Mouse (Mus musculus) cortical plate, adult 2 months (tissue): Measurements from ENCODE around the gene Gngt2.

Source experiments
- CTCF ChIP-seq: fragments of 200-500 bp; IDR thresholded peaks from 2 replicates; pipeline ENCODE4 v1.5.1; 2011; ENCODE audit warnings: mild to moderate bottlenecking, control low read depth, low read length; ENCODE audit not compliant: insufficient read depth; ENCODE audit errors: extremely low read depth
- POLR2A ChIP-seq: fragments of 200-500 bp; IDR thresholded peaks from 2 replicates; pipeline ENCODE4 v1.6.1; 2011; ENCODE audit warnings: mild to moderate bottlenecking, low read length, control low read depth; ENCODE audit not compliant: insufficient read depth; ENCODE audit errors: extremely low read depth

- TF ChIP-seq CTCF, result no peak
- no peak for TF ChIP-seq POLR2A
Measured at GRCm38 (mm10) chr11:95869442-95869841, 32.4 kb downstream of the Gngt2 start.
